In the genomic region with DNA sequence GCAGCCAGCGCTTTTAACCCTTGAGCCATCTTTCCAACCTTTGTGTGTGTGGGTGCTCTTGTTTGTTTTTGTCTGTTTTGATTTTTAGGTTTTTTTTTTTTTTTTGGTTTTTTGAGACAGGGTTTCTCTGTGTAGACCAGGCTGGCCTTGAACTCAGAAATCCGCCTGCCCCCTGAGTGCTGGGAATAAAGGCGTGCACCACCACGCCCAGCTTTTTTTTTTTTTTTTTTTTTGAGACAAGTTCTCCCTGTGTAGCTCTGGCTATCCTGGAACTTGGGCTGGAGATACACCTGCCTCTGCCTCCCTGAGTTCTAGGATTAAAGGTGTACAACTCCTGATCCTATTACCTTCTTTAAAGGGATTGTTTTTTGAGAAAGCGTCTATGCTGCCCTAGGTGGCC, we compare ENCODE assay signal across 10 mouse cellular contexts. TPM values are rescaled to one million over a fixed set of nuclear protein-coding genes. Genes with fewer than 3 reads are reported as not detected.
A peak's percentile ranks its signal among the peaks of the same experiment; 100 is the strongest.
DNase-seq lines count a peak whose midpoint lies in the region; ATAC-seq and TF ChIP-seq lines count a peak whose summit lies in the region.
"Had no signal": no experiment of that assay in that cellular context is flagged by ENCODE, and none has a peak within 500 bp of the region (broad histone marks: within the 10 kb centered on the region; RNA-seq: fewer than 3 reads in every experiment).

No protein-coding gene starts in this region.

- 76% methylated on average over 5 of the region's 5 CpGs for WGBS in kidney, embryonic 15.5 days
- WGBS in embryonic facial prominence, embryonic 12.5 days = 86% methylated on average over 5 of the region's 5 CpGs
- 65% methylated on average over 5 of the region's 5 CpGs for WGBS in intestine, postnatal 0 days
- WGBS in midbrain, embryonic 16.5 days = 86% methylated on average over 5 of the region's 5 CpGs

- H3K4me2 ChIP-seq in kidney, embryonic 15.5 days = peak overlapping the region; percentile 89
- H3K4me2 ChIP-seq in embryonic facial prominence, embryonic 12.5 days (replicated peaks) = peak overlapping the region; percentile 60
- H3K4me2 ChIP-seq in intestine, postnatal 0 days (replicated peaks; ENCODE audit: low read depth) = peak overlapping the region; percentile 78
- peak overlapping the region; percentile 90 for H3K4me2 ChIP-seq in midbrain, embryonic 16.5 days (ENCODE audit: low read length)

- DNase-seq in kidney, postnatal 14 days = no peak
- DNase-seq in cerebellum, postnatal 4 days (ENCODE audit: low spot score in 2 of 2) = no peak
- no peak for DNase-seq in embryo, embryonic 9.5 days (ENCODE audit: extremely low spot score)
- DNase-seq in adrenal gland, adult 2 months = no peak
- DNase-seq: cerebellum, postnatal 36 days had no signal

- H3K4me1 ChIP-seq in kidney, embryonic 15.5 days = peaks cover 25% of the 10 kb centered on the region
- peaks cover 17% of the 10 kb centered on the region for H3K4me1 ChIP-seq in embryonic facial prominence, embryonic 12.5 days
- 0 out of 2 replicates have a peak, but pooled peaks cover 3% of the 10 kb centered on the region for H3K4me1 ChIP-seq in intestine, postnatal 0 days (replicated peaks; ENCODE audit: control insufficient read depth, insufficient read depth, low read length)
- peaks cover 29% of the 10 kb centered on the region for H3K4me1 ChIP-seq in midbrain, embryonic 16.5 days (ENCODE audit: control insufficient read depth, insufficient read depth, low read length)

- TF ChIP-seq CTCF in intestine, postnatal 0 days (IDR thresholded peaks at IDR 0.05; ENCODE audit: low read depth) = no peak

- H3K9me3 ChIP-seq in kidney, embryonic 15.5 days (replicated peaks) = no peaks in the 10 kb centered on the region
- H3K9me3 ChIP-seq in embryonic facial prominence, embryonic 12.5 days = no peaks in the 10 kb centered on the region
- no peaks in the 10 kb centered on the region for H3K9me3 ChIP-seq in intestine, postnatal 0 days (ENCODE audit: control insufficient read depth)
- H3K9me3 ChIP-seq in midbrain, embryonic 16.5 days (replicated peaks; ENCODE audit: control insufficient read depth, low read length, poor library complexity, severe bottlenecking) = no peaks in the 10 kb centered on the region

- peaks cover 35% of the 10 kb centered on the region for H3K36me3 ChIP-seq in kidney, embryonic 15.5 days
- peaks cover 9% of the 10 kb centered on the region; the same call in 1 of the 2 replicates for H3K36me3 ChIP-seq in embryonic facial prominence, embryonic 12.5 days
- 0 out of 2 replicates have a peak, but pooled peaks cover 3% of the 10 kb centered on the region for H3K36me3 ChIP-seq in intestine, postnatal 0 days (ENCODE audit: control insufficient read depth, insufficient read depth)
- no peaks in the 10 kb centered on the region for H3K36me3 ChIP-seq in midbrain, embryonic 16.5 days (ENCODE audit: control insufficient read depth, insufficient read depth, low read length)

- peak overlapping the region; percentile 83 for H3K9ac ChIP-seq in kidney, embryonic 15.5 days
- peak overlapping the region; percentile 98 for H3K9ac ChIP-seq in embryonic facial prominence, embryonic 12.5 days
- H3K9ac ChIP-seq in intestine, postnatal 0 days (ENCODE audit: low read depth, low read length) = no peak overlapping the region
- H3K9ac ChIP-seq in midbrain, embryonic 16.5 days (ENCODE audit: low read depth, low read length) = no peak overlapping the region

- H3K27me3 ChIP-seq in kidney, embryonic 15.5 days = no peaks in the 10 kb centered on the region
- H3K27me3 ChIP-seq in embryonic facial prominence, embryonic 12.5 days = no peaks in the 10 kb centered on the region
- H3K27me3 ChIP-seq in intestine, postnatal 0 days (replicated peaks; ENCODE audit: control insufficient read depth, insufficient read depth, low read length) = no peaks in the 10 kb centered on the region
- no peaks in the 10 kb centered on the region for H3K27me3 ChIP-seq in midbrain, embryonic 16.5 days (ENCODE audit: control insufficient read depth, insufficient read depth, low read depth, low read length)
- H3K27me3 ChIP-seq: Patski had no signal

- H3K27ac ChIP-seq in kidney, embryonic 15.5 days = no peak overlapping the region
- no peak overlapping the region for H3K27ac ChIP-seq in embryonic facial prominence, embryonic 12.5 days
- no peak overlapping the region for H3K27ac ChIP-seq in intestine, postnatal 0 days (ENCODE audit: low read depth, low read length)
- no peak overlapping the region for H3K27ac ChIP-seq in midbrain, embryonic 16.5 days (ENCODE audit: low read length)

- ATAC-seq in kidney, embryonic 15.5 days (replicated peaks; ENCODE audit: low FRiP score) = no peak
- ATAC-seq in embryonic facial prominence, embryonic 12.5 days (ENCODE audit: insufficient number of reproducible peaks, insufficient read depth, low FRiP score, low TSS enrichment) = no peak
- ATAC-seq in intestine, postnatal 0 days = no peak
- no peak for ATAC-seq in midbrain, embryonic 16.5 days
- ATAC-seq: Patski had no signal

- H3K4me3 ChIP-seq in kidney, embryonic 15.5 days (replicated peaks) = peak overlapping the region; percentile 94
- peak overlapping the region; percentile 98 for H3K4me3 ChIP-seq in embryonic facial prominence, embryonic 12.5 days
- H3K4me3 ChIP-seq in intestine, postnatal 0 days (ENCODE audit: low read depth, low read length) = no peak overlapping the region
- no peak overlapping the region for H3K4me3 ChIP-seq in midbrain, embryonic 16.5 days (ENCODE audit: low read depth, low read length)

RNA-seq across cellular contexts. Expression of gene Ptges3, which starts 2.4 kb away (rescaled TPM):
- polyA plus RNA-seq in kidney, embryonic 15.5 days (2015; fragmentation: Nextera tagmentation; extraction: Ambion mirVana) = 493 and 571 TPM in 2 replicates
- 541 and 578 TPM in 2 replicates for polyA plus RNA-seq in embryonic facial prominence, embryonic 12.5 days (2016; fragmentation: Nextera tagmentation; extraction: Ambion mirVana)
- 264 and 269 TPM in 2 replicates for polyA plus RNA-seq in intestine, postnatal 0 days (2015; fragmentation: Nextera tagmentation; extraction: Ambion mirVana)
- 387 and 407 TPM in 2 replicates for polyA plus RNA-seq in midbrain, embryonic 16.5 days (2015; fragmentation: Nextera tagmentation; extraction: Ambion mirVana)
- total RNA-seq in adrenal gland, adult 2 months (2021) = 100 to 1,000 TPM; 179 to 195 TPM
- polyA plus RNA-seq in adrenal gland, adult 2 months (2012; rRNA removed) = 124 and 151 TPM in 2 replicates

RNA-seq across cellular contexts. Expression of gene Atp5b, which starts 22.0 kb away (rescaled TPM):
- 2,850 and 2,855 TPM in 2 replicates for polyA plus RNA-seq in kidney, embryonic 15.5 days (2015; fragmentation: Nextera tagmentation; extraction: Ambion mirVana)
- 1,967 TPM in 2 replicates for polyA plus RNA-seq in embryonic facial prominence, embryonic 12.5 days (2016; fragmentation: Nextera tagmentation; extraction: Ambion mirVana)
- polyA plus RNA-seq in intestine, postnatal 0 days (2015; fragmentation: Nextera tagmentation; extraction: Ambion mirVana) = 2,460 and 2,644 TPM in 2 replicates
- polyA plus RNA-seq in midbrain, embryonic 16.5 days (2015; fragmentation: Nextera tagmentation; extraction: Ambion mirVana) = 2,034 and 2,090 TPM in 2 replicates
- 1,000 to 10,000 TPM; 2,694 to 3,346 TPM for total RNA-seq in adrenal gland, adult 2 months (2021)
- polyA plus RNA-seq in adrenal gland, adult 2 months (2012; rRNA removed) = 7,039 and 9,498 TPM in 2 replicates

RNA-seq across cellular contexts. Expression of gene Naca, which starts 25.7 kb away (rescaled TPM):
- polyA plus RNA-seq in kidney, embryonic 15.5 days (2015; fragmentation: Nextera tagmentation; extraction: Ambion mirVana) = 838 and 886 TPM in 2 replicates
- 832 and 847 TPM in 2 replicates for polyA plus RNA-seq in embryonic facial prominence, embryonic 12.5 days (2016; fragmentation: Nextera tagmentation; extraction: Ambion mirVana)
- polyA plus RNA-seq in intestine, postnatal 0 days (2015; fragmentation: Nextera tagmentation; extraction: Ambion mirVana) = 511 and 531 TPM in 2 replicates
- 487 and 537 TPM in 2 replicates for polyA plus RNA-seq in midbrain, embryonic 16.5 days (2015; fragmentation: Nextera tagmentation; extraction: Ambion mirVana)
- 100 to 1,000 TPM; 607 to 630 TPM for total RNA-seq in adrenal gland, adult 2 months (2021)
- polyA plus RNA-seq in adrenal gland, adult 2 months (2012; rRNA removed) = 178 and 209 TPM in 2 replicates

RNA-seq across cellular contexts. Expression of gene Baz2a, which starts 30.3 kb away (rescaled TPM):
- 12.7 and 14.2 TPM in 2 replicates for polyA plus RNA-seq in kidney, embryonic 15.5 days (2015; fragmentation: Nextera tagmentation; extraction: Ambion mirVana)
- polyA plus RNA-seq in embryonic facial prominence, embryonic 12.5 days (2016; fragmentation: Nextera tagmentation; extraction: Ambion mirVana) = 9.0 and 9.1 TPM in 2 replicates
- 8.1 and 8.6 TPM in 2 replicates for polyA plus RNA-seq in intestine, postnatal 0 days (2015; fragmentation: Nextera tagmentation; extraction: Ambion mirVana)
- polyA plus RNA-seq in midbrain, embryonic 16.5 days (2015; fragmentation: Nextera tagmentation; extraction: Ambion mirVana) = 7.4 and 8.5 TPM in 2 replicates
- total RNA-seq in adrenal gland, adult 2 months (2021) = 10 to 100 TPM; 40.8 to 49.6 TPM
- 24.5 and 31.6 TPM in 2 replicates for polyA plus RNA-seq in adrenal gland, adult 2 months (2012; rRNA removed)

RNA-seq across cellular contexts. Expression of gene Prim1, which starts 46.1 kb away (rescaled TPM):
- 84.9 and 92.8 TPM in 2 replicates for polyA plus RNA-seq in kidney, embryonic 15.5 days (2015; fragmentation: Nextera tagmentation; extraction: Ambion mirVana)
- polyA plus RNA-seq in embryonic facial prominence, embryonic 12.5 days (2016; fragmentation: Nextera tagmentation; extraction: Ambion mirVana) = 94.6 and 95.2 TPM in 2 replicates
- polyA plus RNA-seq in intestine, postnatal 0 days (2015; fragmentation: Nextera tagmentation; extraction: Ambion mirVana) = 18.7 and 22.1 TPM in 2 replicates
- polyA plus RNA-seq in midbrain, embryonic 16.5 days (2015; fragmentation: Nextera tagmentation; extraction: Ambion mirVana) = 37.4 and 40.1 TPM in 2 replicates
- total RNA-seq in adrenal gland, adult 2 months (2021) = 1 to 10 TPM; 2.3 to 4.4 TPM
- 0.26 and 0.56 TPM in 2 replicates for polyA plus RNA-seq in adrenal gland, adult 2 months (2012; rRNA removed)

Comparison
In these comparisons a context has a peak if more than half of its experiments do, and no peak if none do; other contexts are left out.
1. H3K4me3 ChIP-seq: peak in kidney, embryonic 15.5 days (single experiment) and embryonic facial prominence, embryonic 12.5 days (single experiment); none in intestine, postnatal 0 days (single experiment) and midbrain, embryonic 16.5 days (single experiment).
2. H3K9ac ChIP-seq: peak in kidney, embryonic 15.5 days (single experiment) and embryonic facial prominence, embryonic 12.5 days (single experiment); none in intestine, postnatal 0 days (single experiment) and midbrain, embryonic 16.5 days (single experiment).
3. Peak in every context shown above with its lines, with median percentiles within 50 percentile points of each other: H3K4me2 ChIP-seq.